Mouse (Mus musculus) heart, embryonic 10.5 days (tissue): ENCODE measurements around the gene Gm20388. TPM values are rescaled to one million over a fixed set of nuclear protein-coding genes. Genes with fewer than 3 reads are reported as not detected.

Experiments
- DNase-seq: peaks from one replicate; pipeline ENCODE4 v3.0.0-alpha.2; 2017; ENCODE audit warnings: low spot score
- H3K27ac ChIP-seq: fragments of 300-500 bp; sonication (generic); 2 replicates; pipeline ENCODE4 v1.5.1; 2016; ENCODE audit warnings: mild to moderate bottlenecking
- H3K27me3 ChIP-seq: fragments of 300-500 bp; sonication (generic); 2 replicates; pipeline ENCODE4 v1.6.1; 2016; ENCODE audit warnings: mild to moderate bottlenecking; ENCODE audit not compliant: poor library complexity, insufficient read depth, severe bottlenecking
- H3K36me3 ChIP-seq: fragments of 300-500 bp; sonication (generic); 2 replicates; pipeline ENCODE4 v1.6.1; 2016; ENCODE audit warnings: mild to moderate bottlenecking, moderate library complexity
- H3K4me1 ChIP-seq: fragments of 300-500 bp; sonication (generic); 2 replicates; pipeline ENCODE4 v1.6.1; 2016; ENCODE audit warnings: mild to moderate bottlenecking
- H3K4me3 ChIP-seq: fragments of 300-500 bp; sonication (generic); 2 replicates; pipeline ENCODE4 v1.5.1; 2016; ENCODE audit warnings: mild to moderate bottlenecking, moderate library complexity
- H3K9me3 ChIP-seq: fragments of 300-500 bp; sonication (generic); 2 replicates; pipeline ENCODE4 v1.6.1; 2016; ENCODE audit warnings: mild to moderate bottlenecking, moderate library complexity
- WGBS: fragments of 180-500 bp; shearing (Covaris S2); methylation state at CpG from one replicate; pipeline ENCODE4 v1.1.7; 2016; 5-methylcytosine and 5-hydroxymethylcytosine counted together
- polyA plus RNA-seq: library from polyadenylated mRNA; unstranded; fragments of >200 nt; fragmentation: Nextera tagmentation; extraction: Ambion mirVana; gene quantifications from 2 replicates; pipeline ENCODE4 v1.2.1, GENCODE M21; 2016

Gene Gm20388
- polyA plus RNA-seq, 1 experiment from 2014 or later, result 4.5 TPM

DNA sequence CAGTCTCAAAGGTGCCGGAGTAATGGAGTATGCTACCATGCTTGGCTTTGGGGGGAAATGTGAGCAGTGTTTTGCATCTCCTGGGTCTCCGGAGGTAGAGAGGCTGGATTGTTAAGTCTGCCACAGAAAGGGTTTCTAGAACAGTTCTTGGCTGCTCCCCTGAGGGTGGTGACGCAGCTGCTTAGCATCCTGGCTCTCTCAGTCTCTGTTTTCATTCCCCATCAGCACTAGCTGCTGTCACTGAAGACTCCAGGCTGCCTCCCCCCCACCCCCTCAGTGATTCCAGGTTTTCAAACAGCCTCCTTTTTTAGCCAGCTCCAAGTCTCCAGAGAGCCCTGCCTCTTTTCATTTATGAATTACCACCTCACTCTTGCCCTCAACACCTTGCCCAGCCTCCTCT, 4273.4 kb downstream of the Gm20388 start:
- 68% methylated on average over 3 of the region's 3 CpGs for WGBS
- Histone ChIP-seq H3K9me3 (no peaks in the 10 kb centered on the region), H3K36me3 (no peaks in the 10 kb centered on the region)

DNA sequence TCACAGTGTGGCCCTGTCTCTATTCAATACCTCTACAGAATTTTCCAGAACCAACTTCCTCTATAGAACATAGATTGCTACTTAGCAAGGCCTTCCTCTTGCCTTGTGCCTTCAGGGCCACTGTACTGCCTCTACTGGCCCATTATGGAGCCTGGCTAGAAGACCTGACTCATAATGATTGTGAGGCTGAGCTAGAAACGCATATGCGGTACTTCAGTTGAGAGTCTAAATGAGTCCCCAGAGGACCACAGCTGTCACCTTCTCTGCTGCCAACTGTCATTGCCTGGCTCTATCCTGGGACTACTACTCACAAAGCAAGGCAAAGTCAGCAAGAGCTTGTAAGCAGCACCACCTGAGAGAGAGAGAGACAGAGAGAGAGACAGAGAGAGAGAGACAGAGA, 4273.9 kb downstream of the Gm20388 start:
- no peak overlapping the region; the same call in 1 of the 2 replicates for H3K27ac ChIP-seq
- H3K9me3 ChIP-seq, result no peaks in the 10 kb centered on the region
- 61% methylated on average over 2 of the region's 2 CpGs for WGBS
- no peak overlapping the region for H3K4me3 ChIP-seq
- no peaks in the 10 kb centered on the region for H3K36me3 ChIP-seq
- DNase-seq, result no peak
- H3K27me3 ChIP-seq, result peaks cover 39% of the 10 kb centered on the region
- H3K4me1 ChIP-seq, result peaks cover 39% of the 10 kb centered on the region

More for the DNA sequence above, 4273.4 kb downstream of the Gm20388 start:
- no peak overlapping the region; the same call in 1 of the 2 replicates for H3K27ac ChIP-seq
- no peak for DNase-seq
- no peak overlapping the region for H3K4me3 ChIP-seq
- H3K4me1 ChIP-seq, result peaks cover 39% of the 10 kb centered on the region
- H3K27me3 ChIP-seq, result peaks cover 39% of the 10 kb centered on the region

DNA sequence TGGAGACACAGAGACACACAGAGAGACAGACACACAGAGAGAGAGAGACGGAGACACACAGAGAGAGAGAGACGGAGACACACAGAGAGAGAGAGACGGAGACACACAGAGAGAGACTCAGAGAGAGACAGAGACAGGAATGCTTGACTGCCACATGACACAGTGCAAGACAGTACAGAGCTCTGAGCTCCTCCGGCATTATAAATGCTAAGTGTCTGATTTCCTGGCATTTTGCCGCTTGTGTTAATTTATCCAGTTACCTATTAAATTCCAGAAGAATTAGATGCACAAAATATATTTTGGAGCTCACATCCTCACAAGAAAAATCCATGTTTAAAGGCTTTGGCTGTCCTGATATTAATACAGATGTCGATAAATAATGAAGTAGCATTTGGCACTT, 4274.4 kb downstream of the Gm20388 start:
- Histone ChIP-seq H3K27ac (no peak overlapping the region), H3K27me3 (peaks cover 39% of the 10 kb centered on the region), H3K9me3 (no peaks in the 10 kb centered on the region), H3K36me3 (no peaks in the 10 kb centered on the region), H3K4me3 (no peak overlapping the region), H3K4me1 (peaks cover 39% of the 10 kb centered on the region)
- WGBS, result 83% methylated on average over 6 of the region's 6 CpGs
- no peak for DNase-seq

DNA sequence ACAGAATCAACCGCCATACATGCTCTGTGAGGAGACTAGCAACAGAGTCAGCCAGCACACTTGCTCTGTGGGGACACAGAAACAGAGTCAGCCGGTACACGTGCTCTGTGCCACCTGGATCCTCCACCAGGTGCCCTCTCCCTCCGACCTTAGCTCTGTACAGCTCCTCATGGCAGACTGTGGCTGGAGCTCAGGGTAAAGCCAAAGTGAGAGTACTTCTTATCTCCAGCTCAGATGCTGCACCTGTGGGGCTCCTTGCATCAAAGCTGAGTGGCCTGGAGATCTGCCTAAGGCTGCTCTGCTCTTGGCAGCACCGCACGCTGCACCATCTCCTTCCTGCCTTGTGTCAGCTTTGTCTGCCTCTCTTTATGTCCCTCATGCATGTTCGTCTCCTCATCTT, 4279.7 kb downstream of the Gm20388 start:
- 74% methylated on average over 7 of the region's 7 CpGs for WGBS

DNA sequence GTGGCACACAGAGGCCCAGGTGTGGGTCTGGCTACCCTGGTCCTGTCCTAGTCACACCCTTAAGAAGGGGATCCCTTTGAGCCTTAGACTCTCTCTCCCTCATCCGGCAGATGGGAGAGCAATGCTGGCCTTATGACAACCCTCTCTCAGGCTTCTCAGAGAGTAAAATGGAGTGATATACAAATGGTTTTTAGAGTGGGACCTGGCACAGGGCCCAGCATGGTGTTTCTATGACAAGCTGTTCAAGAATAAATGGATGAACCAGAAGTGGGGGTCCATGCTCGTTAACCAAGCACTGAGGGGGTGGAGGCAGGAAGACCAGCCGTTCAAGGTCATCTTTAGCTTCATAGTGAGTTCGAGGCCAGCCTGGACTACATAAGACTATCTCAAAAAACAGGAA, 4281.6 kb downstream of the Gm20388 start:
- WGBS, result 87% methylated on average over 4 of the region's 4 CpGs

More for the DNA sequence above, 4279.7 kb downstream of the Gm20388 start:
- no peaks in the 10 kb centered on the region for H3K36me3 ChIP-seq
- no peak overlapping the region for H3K27ac ChIP-seq
- H3K9me3 ChIP-seq, result no peaks in the 10 kb centered on the region
- H3K4me1 ChIP-seq, result no peaks in the 10 kb centered on the region; the same call in 1 of the 2 replicates
- DNase-seq, result no peak
- H3K4me3 ChIP-seq, result no peak overlapping the region
- H3K27me3 ChIP-seq, result peaks cover 75% of the 10 kb centered on the region

DNA sequence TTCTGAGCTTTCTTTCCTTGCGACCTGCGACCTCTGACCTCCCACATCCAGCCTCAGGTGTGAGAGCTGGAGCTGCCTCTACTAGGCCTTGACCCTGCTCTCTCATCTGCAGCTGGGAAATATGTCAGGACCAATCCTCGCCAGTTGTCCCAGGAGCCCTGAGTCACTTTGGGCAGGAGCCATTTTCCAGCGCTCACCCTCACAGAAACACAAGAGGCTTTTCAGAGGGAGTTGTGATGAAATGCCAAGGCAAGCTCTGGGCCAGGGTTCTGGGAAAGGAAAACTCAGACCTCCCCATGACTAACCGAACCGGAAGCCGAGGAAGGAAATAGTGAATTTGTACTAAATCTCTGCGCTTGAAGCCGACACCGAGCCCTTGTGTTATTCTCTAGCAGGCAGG, 4282.3 kb downstream of the Gm20388 start:
- WGBS, result 86% methylated on average over 10 of the region's 10 CpGs
- no peak for DNase-seq
- peaks cover 11% of the 10 kb centered on the region for H3K4me1 ChIP-seq
- no peaks in the 10 kb centered on the region for H3K9me3 ChIP-seq
- H3K4me3 ChIP-seq, result no peak overlapping the region
- H3K27ac ChIP-seq, result no peak overlapping the region
- H3K27me3 ChIP-seq, result peaks cover 83% of the 10 kb centered on the region
- no peaks in the 10 kb centered on the region for H3K36me3 ChIP-seq

More for the DNA sequence above, 4281.6 kb downstream of the Gm20388 start:
- Histone ChIP-seq H3K27me3 (peaks cover 76% of the 10 kb centered on the region), H3K36me3 (no peaks in the 10 kb centered on the region), H3K27ac (no peak overlapping the region), H3K4me3 (no peak overlapping the region), H3K9me3 (no peaks in the 10 kb centered on the region), H3K4me1 (peaks cover 11% of the 10 kb centered on the region)
- no peak for DNase-seq

DNA sequence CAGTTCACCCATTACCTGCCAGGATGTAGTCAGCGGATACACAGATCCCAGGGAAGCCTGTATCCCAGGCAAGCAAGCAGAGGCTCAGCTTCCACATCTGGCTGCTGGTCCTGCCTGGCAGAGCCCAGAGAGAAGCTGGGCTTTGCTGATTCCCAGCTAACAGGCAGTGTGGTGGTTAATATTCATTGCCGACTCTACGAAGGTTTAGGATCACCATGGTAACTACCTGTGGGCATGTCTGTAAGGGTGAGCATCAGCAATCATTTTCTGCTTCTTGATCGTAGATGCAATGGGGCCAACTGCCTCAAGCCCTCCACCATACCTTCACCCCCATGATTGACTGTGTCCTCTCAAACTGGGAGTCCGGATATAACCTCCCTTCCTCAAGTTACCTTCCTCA, 4283.4 kb downstream of the Gm20388 start:
- no peak overlapping the region for H3K4me3 ChIP-seq
- H3K27me3 ChIP-seq, result peaks cover 89% of the 10 kb centered on the region
- H3K4me1 ChIP-seq, result peaks cover 11% of the 10 kb centered on the region
- H3K36me3 ChIP-seq, result no peaks in the 10 kb centered on the region
- H3K9me3 ChIP-seq, result no peaks in the 10 kb centered on the region
- 84% methylated on average over 5 of the region's 5 CpGs for WGBS
- no peak for DNase-seq
- H3K27ac ChIP-seq, result 0 out of 2 replicates have a peak overlapping the region, but pooled peaks have one; percentile 36

DNA sequence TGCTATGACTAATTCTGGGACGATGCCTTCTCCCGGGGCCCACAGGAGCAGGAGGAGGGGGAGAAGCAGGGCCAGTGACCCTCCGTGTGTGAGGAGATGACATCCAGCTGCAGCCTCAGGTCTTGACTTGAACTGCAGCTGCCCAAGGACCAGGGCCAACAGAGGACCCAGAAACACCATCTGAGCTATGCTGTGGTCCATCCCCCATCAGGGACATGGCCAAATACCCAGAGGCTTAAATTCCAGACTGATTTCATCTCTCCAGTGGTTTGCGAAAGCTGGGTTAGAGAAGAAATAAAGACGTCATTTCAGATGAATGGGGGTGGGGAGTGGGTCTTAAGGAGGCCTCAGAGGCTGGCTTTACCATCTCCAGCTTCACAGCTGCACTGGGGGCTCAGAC, 4285.6 kb downstream of the Gm20388 start:
- Histone ChIP-seq H3K27me3 (peaks cover 84% of the 10 kb centered on the region), H3K9me3 (no peaks in the 10 kb centered on the region), H3K36me3 (no peaks in the 10 kb centered on the region), H3K4me1 (peaks cover 11% of the 10 kb centered on the region; the same call in 1 of the 2 replicates), H3K27ac (no peak overlapping the region), H3K4me3 (no peak overlapping the region)
- DNase-seq, result no peak
- 60% methylated on average over 5 of the region's 5 CpGs for WGBS

DNA sequence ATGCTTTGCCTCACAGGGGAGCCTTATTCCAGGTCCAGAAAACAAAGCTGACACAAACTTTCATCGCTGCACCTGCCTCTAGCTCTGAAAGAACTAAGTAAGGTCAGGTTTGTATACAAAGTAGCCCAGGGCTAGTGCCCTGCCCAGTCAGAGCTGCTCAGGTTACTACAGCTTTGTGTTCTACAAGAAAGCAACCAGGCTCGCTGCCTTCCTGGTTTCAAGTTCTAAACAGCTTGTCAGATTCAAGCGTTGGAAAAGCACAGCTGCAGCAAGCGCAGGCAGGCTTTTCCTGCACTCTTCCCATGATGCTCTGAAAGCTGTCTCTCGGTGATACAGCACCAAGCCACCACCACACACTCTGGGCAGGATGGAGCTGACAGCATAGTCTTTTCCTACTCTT, 4286.2 kb downstream of the Gm20388 start:
- Histone ChIP-seq H3K27me3 (peaks cover 85% of the 10 kb centered on the region), H3K27ac (no peak overlapping the region), H3K9me3 (no peaks in the 10 kb centered on the region), H3K36me3 (no peaks in the 10 kb centered on the region), H3K4me3 (no peak overlapping the region), H3K4me1 (peaks cover 11% of the 10 kb centered on the region; the same call in 1 of the 2 replicates)
- no peak for DNase-seq
- WGBS, result 57% methylated on average over 5 of the region's 5 CpGs

DNA sequence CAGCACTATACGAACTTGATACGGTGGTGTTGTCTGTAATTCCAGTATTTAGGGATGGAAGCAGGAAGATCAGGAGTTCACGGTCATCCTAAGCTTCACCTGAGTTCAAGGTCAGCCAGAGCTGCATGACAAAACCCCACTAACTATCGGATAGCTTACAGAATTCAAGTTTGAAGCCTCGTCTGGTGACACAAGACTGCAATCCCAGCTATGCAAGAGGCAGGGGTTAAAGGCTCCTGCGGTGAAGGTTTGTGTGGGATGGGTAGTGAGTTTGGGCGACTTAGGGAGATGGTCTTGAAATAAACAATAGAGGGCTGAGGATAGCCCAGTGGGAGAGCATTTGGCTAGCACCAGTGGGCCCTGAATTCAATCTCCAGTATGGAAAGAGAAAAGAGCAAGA, 4287.6 kb downstream of the Gm20388 start:
- 75% methylated on average over 7 of the region's 7 CpGs for WGBS
- Histone ChIP-seq H3K4me3 (no peak overlapping the region), H3K9me3 (no peaks in the 10 kb centered on the region), H3K36me3 (no peaks in the 10 kb centered on the region), H3K27me3 (peaks cover 77% of the 10 kb centered on the region), H3K4me1 (peaks cover 11% of the 10 kb centered on the region; the same call in 1 of the 2 replicates), H3K27ac (no peak overlapping the region)
- DNase-seq, result no peak

DNA sequence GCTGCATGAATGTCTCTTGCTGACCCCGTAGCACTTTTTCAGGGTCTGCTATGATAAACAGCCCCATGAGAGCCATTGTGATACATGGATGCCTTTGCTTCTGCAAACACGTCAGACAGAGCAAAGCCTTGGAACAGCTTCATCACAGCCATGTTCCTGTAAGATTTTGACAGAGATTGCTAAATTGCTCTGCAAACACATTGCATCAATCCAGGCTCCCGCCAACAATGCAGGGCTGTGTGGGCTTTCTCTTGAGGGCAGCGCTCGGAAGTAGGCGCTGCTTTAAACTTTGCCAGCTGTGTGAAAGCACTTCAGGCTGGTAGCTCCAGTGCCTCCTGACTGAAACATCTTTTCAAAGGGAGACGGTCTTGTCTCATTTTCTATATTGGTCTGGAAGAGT, 4289.8 kb downstream of the Gm20388 start:
- 68% methylated on average over 7 of the region's 7 CpGs for WGBS
- Histone ChIP-seq H3K9me3 (no peaks in the 10 kb centered on the region), H3K27ac (no peak overlapping the region), H3K4me3 (no peak overlapping the region), H3K36me3 (no peaks in the 10 kb centered on the region), H3K27me3 (peaks cover 62% of the 10 kb centered on the region), H3K4me1 (peaks cover 11% of the 10 kb centered on the region; the same call in 1 of the 2 replicates)
- DNase-seq, result no peak

DNA sequence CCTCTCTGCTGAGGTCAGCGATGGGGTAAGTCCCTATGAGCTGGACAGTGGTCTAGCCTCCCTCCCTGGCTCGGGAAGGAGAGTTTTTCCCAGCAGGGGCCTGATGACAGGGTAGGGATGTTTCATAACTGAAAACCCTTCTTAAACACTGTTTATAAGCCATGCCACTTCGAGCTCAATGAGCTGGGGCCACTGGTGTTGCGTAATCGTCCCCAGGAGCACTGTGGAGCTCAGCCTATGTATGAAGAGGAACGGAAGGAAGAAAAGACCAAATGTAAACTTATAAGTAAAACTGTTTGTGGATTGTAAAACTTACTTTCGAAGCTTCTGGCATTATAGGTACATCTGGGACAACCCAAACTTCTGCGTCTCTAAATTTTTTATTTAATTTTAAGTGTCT, 4291.1 kb downstream of the Gm20388 start:
- DNase-seq, result no peak
- Histone ChIP-seq H3K4me1 (0 out of 2 replicates have a peak, but pooled peaks cover 4% of the 10 kb centered on the region), H3K27ac (no peak overlapping the region), H3K36me3 (no peaks in the 10 kb centered on the region), H3K4me3 (no peak overlapping the region), H3K27me3 (peaks cover 49% of the 10 kb centered on the region), H3K9me3 (no peaks in the 10 kb centered on the region)
- WGBS, result 84% methylated on average over 8 of the region's 8 CpGs

DNA sequence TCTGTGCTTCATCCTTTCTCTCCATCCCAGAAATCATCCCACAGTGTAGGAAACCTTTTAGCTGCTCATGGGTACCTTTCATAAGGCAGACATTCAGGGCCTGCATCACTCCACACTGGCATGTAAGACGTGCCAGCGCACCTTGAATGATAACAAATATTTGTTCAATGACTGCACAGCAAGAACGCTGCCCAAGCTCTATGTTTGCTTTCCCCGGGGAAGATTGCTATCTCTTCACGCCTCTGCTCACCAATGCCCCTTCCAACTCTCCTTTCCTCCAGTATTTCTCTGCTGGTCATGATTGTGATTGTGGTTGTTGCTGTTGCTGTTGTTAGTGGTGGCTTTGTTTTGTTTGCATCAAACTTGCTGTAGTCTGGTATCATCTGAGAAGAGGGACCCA, 4292.3 kb downstream of the Gm20388 start:
- no peaks in the 10 kb centered on the region for H3K9me3 ChIP-seq
- WGBS, result 66% methylated on average over 5 of the region's 5 CpGs

DNA sequence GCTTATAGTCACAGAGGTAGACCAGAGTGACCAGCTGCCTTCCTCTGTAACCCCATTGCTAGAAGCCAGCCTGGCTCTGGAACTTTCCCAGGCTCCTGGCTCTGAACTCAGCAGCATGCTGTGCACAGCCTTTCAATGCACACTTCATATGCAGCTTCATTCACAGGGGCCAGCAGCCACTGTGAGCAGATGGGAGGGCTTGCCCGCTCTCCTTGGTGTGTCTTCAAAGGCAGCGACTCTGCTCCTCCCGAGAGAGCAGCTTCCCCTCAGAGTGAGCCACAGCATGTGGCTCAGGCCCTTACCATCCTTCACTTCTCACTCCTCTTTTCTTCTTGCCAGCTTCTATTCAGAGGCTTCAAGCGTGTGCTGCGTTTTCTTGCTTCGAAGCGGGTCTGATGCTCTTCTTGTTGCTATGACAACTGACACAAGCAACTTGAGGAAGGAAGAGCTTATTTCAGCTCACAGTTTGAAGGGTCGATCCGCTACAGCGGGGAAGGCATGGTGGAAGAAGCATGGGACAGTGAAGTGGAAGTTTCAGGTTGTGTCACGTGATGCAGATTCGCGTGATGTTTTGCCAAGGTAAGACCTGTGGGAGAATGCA, 4293.5 kb downstream of the Gm20388 start:
- H3K9me3 ChIP-seq, result no peaks in the 10 kb centered on the region
- H3K36me3 ChIP-seq, result no peaks in the 10 kb centered on the region
- 84% methylated on average over 13 of the region's 13 CpGs for WGBS
- H3K27ac ChIP-seq, result no peak overlapping the region
- no peak for DNase-seq
- peaks cover 26% of the 10 kb centered on the region; the same call in 1 of the 2 replicates for H3K27me3 ChIP-seq
- no peaks in the 10 kb centered on the region for H3K4me1 ChIP-seq
- H3K4me3 ChIP-seq, result no peak overlapping the region

More for the DNA sequence above, 4292.3 kb downstream of the Gm20388 start:
- Histone ChIP-seq H3K4me3 (no peak overlapping the region), H3K27me3 (peaks cover 38% of the 10 kb centered on the region), H3K4me1 (no peaks in the 10 kb centered on the region), H3K27ac (no peak overlapping the region), H3K36me3 (no peaks in the 10 kb centered on the region)
- DNase-seq, result no peak
